Comparison of ENCODE assay signal across 9 mouse cellular contexts in genomic region chr6:30460750-30461446, GRCm38 (mm10). TPM values are rescaled to one million over a fixed set of nuclear protein-coding genes. Genes with fewer than 3 reads are reported as not detected.
DNase-seq lines count a peak whose midpoint lies in the region; ATAC-seq and TF ChIP-seq lines count a peak whose summit lies in the region.
"Had no signal": no experiment of that assay in that cellular context is flagged by ENCODE, and none has a peak within 500 bp of the region (broad histone marks: within the 10 kb centered on the region; RNA-seq: fewer than 3 reads in every experiment).

No protein-coding gene starts in this region.

- WGBS in embryonic facial prominence, embryonic 15.5 days: 19% methylated on average over 19 of the region's 19 CpGs
- WGBS in liver, embryonic 13.5 days (ENCODE audit: insufficient replicate concordance): 35% methylated on average over 18 of the region's 19 CpGs
- WGBS in olfactory bulb, adult 2 months: 12% methylated on average over 19 of the region's 19 CpGs

- TF ChIP-seq CTCF in olfactory bulb, adult 2 months (IDR thresholded peaks at IDR 0.05; ENCODE audit: insufficient read depth, low read depth, low read length): no peak

- peak overlapping the region; percentile 85 for H3K27ac ChIP-seq in embryonic facial prominence, embryonic 15.5 days (replicated peaks)
- peak overlapping the region; percentile 72 for H3K27ac ChIP-seq in liver, embryonic 13.5 days
- H3K27ac ChIP-seq in olfactory bulb, adult 2 months (ENCODE audit: insufficient read depth, low read depth, low read length): peak overlapping the region; percentile 98

- H3K36me3 ChIP-seq in embryonic facial prominence, embryonic 15.5 days: no peaks in the 10 kb centered on the region
- no peaks in the 10 kb centered on the region for H3K36me3 ChIP-seq in liver, embryonic 13.5 days

- peaks cover 33% of the 10 kb centered on the region for H3K4me1 ChIP-seq in embryonic facial prominence, embryonic 15.5 days
- peaks cover 43% of the 10 kb centered on the region for H3K4me1 ChIP-seq in liver, embryonic 13.5 days (replicated peaks)
- peaks cover 23% of the 10 kb centered on the region for H3K4me1 ChIP-seq in olfactory bulb, adult 2 months (ENCODE audit: control insufficient read depth, insufficient read depth, low read length)

- ATAC-seq in embryonic facial prominence, embryonic 15.5 days (ENCODE audit: insufficient number of reproducible peaks, low FRiP score, low TSS enrichment, low read depth): peak; percentile 82
- ATAC-seq in liver, embryonic 13.5 days (ENCODE audit: low read depth): peak; percentile 70

- H3K9me3 ChIP-seq in embryonic facial prominence, embryonic 15.5 days (replicated peaks): no peaks in the 10 kb centered on the region
- no peaks in the 10 kb centered on the region for H3K9me3 ChIP-seq in liver, embryonic 13.5 days (replicated peaks)

- H3K9ac ChIP-seq in embryonic facial prominence, embryonic 15.5 days: no peak overlapping the region
- peak overlapping the region; percentile 72; the same call in 1 of the 2 replicates for H3K9ac ChIP-seq in liver, embryonic 13.5 days

- no peaks in the 10 kb centered on the region for H3K27me3 ChIP-seq in embryonic facial prominence, embryonic 15.5 days
- H3K27me3 ChIP-seq in liver, embryonic 13.5 days: peaks cover 32% of the 10 kb centered on the region

- peak overlapping the region; percentile 72 for H3K4me2 ChIP-seq in embryonic facial prominence, embryonic 15.5 days (replicated peaks)
- peak overlapping the region; percentile 86 for H3K4me2 ChIP-seq in liver, embryonic 13.5 days

- DNase-seq in heart, adult 11 months: peak; percentile 96
- no peak for DNase-seq in heart, adult 8-10 months (ENCODE audit: low spot score)
- peak; percentile 61 for DNase-seq in heart, postnatal 4 days
- peak; percentile 83 for DNase-seq in layer of hippocampus, adult 11-12 months (ENCODE audit: low spot score)
- DNase-seq in liver, embryonic 13.5 days: peak; percentile 19
- DNase-seq in spleen, adult 18-20 months: no peak

- peak overlapping the region; percentile 4; the same call in 1 of the 2 replicates for H3K4me3 ChIP-seq in embryonic facial prominence, embryonic 15.5 days (replicated peaks)
- H3K4me3 ChIP-seq in liver, embryonic 13.5 days (replicated peaks): 0 out of 2 replicates have a peak overlapping the region, but pooled peaks have one; percentile 60
- H3K4me3 ChIP-seq in olfactory bulb, adult 2 months (ENCODE audit: insufficient read depth, low read depth, low read length): peak overlapping the region; percentile 0; the same call in 1 of the 2 replicates

- TF ChIP-seq POLR2A in olfactory bulb, adult 2 months (IDR thresholded peaks at IDR 0.05; ENCODE audit: insufficient read depth, low read depth, low read length): peak; percentile 38; the same call in 1 of the 2 replicates

RNA-seq across cellular contexts. Expression of gene Tmem209, which starts 48.7 kb away (rescaled TPM):
- 10 to 100 TPM in 2 of 4 experiments, 1 to 10 TPM in 2; 7.3 to 12.4 (median 9.5) TPM for total RNA-seq in heart, adult 8-10 months (2022)
- 27.5 and 29.1 TPM in 2 replicates for polyA plus RNA-seq in embryonic facial prominence, embryonic 15.5 days (2015; fragmentation: Nextera tagmentation; extraction: Ambion mirVana)
- 10 to 100 TPM; 18.0 to 20.2 TPM for total RNA-seq in heart, postnatal 4 days (2021)
- polyA plus RNA-seq in liver, embryonic 13.5 days (2015; fragmentation: Nextera tagmentation; extraction: Ambion mirVana): 22.6 and 24.8 TPM in 2 replicates
- not detected in 2 replicates for polyA plus RNA-seq in olfactory bulb, adult 2 months (2012; ENCODE audit: insufficient read depth, insufficient read length, low replicate concordance, missing spikeins)

RNA-seq across cellular contexts. Expression of gene Ssmem1, which starts 48.8 kb away (rescaled TPM):
- total RNA-seq in heart, adult 8-10 months (2022): under 1 TPM in 1 of 4 experiments, not detected in 3; 0.40 TPM
- 0.14 and 0.52 TPM in 2 replicates for polyA plus RNA-seq in embryonic facial prominence, embryonic 15.5 days (2015; fragmentation: Nextera tagmentation; extraction: Ambion mirVana)
- total RNA-seq in heart, postnatal 4 days (2021): under 1 TPM in 1 of 2 experiments, not detected in 1; 0.52 TPM
- 0.12 and 0.30 TPM in 2 replicates for polyA plus RNA-seq in liver, embryonic 13.5 days (2015; fragmentation: Nextera tagmentation; extraction: Ambion mirVana)
- not detected in 2 replicates for polyA plus RNA-seq in olfactory bulb, adult 2 months (2012; ENCODE audit: insufficient read depth, insufficient read length, low replicate concordance, missing spikeins)
- polyA plus RNA-seq: large intestine, adult 2 months had no signal

RNA-seq across cellular contexts. Expression of gene Klhdc10, which starts 59.2 kb away (rescaled TPM):
- total RNA-seq in heart, adult 8-10 months (2022): 10 to 100 TPM; 45.4 to 55.7 (median 50.9) TPM
- 24.3 and 26.1 TPM in 2 replicates for polyA plus RNA-seq in embryonic facial prominence, embryonic 15.5 days (2015; fragmentation: Nextera tagmentation; extraction: Ambion mirVana)
- total RNA-seq in heart, postnatal 4 days (2021): 10 to 100 TPM; 74.4 to 75.9 TPM
- polyA plus RNA-seq in liver, embryonic 13.5 days (2015; fragmentation: Nextera tagmentation; extraction: Ambion mirVana): 8.2 and 9.4 TPM in 2 replicates
- polyA plus RNA-seq in olfactory bulb, adult 2 months (2012; ENCODE audit: insufficient read depth, insufficient read length, low replicate concordance, missing spikeins): not detected in 2 replicates

Comparison
In these comparisons a context has a peak if more than half of its experiments do, and no peak if none do; other contexts are left out.
1. DNase-seq: peak in heart, adult 11 months (single experiment), heart, postnatal 4 days (single experiment), layer of hippocampus, adult 11-12 months (single experiment) and liver, embryonic 13.5 days (single experiment); none in heart, adult 8-10 months (single experiment) and spleen, adult 18-20 months (0 of 2).
2. H3K4me3 ChIP-seq: peak in every context shown above with its lines; median percentile 60 in liver, embryonic 13.5 days; 4 in embryonic facial prominence, embryonic 15.5 days; 0 in olfactory bulb, adult 2 months.
3. RNA of gene Tmem209, which starts 48.7 kb away (polyA plus RNA-seq): 27.5 to 29.1 TPM in embryonic facial prominence, embryonic 15.5 days and 22.6 to 24.8 TPM in liver, embryonic 13.5 days; not detected in olfactory bulb, adult 2 months; every median in the first group is over 10 times any median in the second.
4. Peak in every context shown above with its lines, with median percentiles within 50 percentile points of each other: H3K27ac ChIP-seq.